Mouse (Mus musculus) intestine, postnatal 0 days (tissue): ENCODE measurements around the gene Pik3r1. TPM values are rescaled to one million over a fixed set of nuclear protein-coding genes. Genes with fewer than 3 reads are reported as not detected.

Source experiments
- ATAC-seq: fragments of 200-750 bp; cut with Nextera tagmentation; 2 replicates; pipeline ENCODE4 v1.8.0; 2017; ENCODE audit warnings: mild to moderate bottlenecking, moderate TSS enrichment, moderate library complexity
- H3K27ac ChIP-seq: fragments of 300-500 bp; sonication (generic); 2 replicates; pipeline ENCODE4 v1.5.1; 2014; ENCODE audit warnings: mild to moderate bottlenecking, low read depth, low read length, moderate library complexity
- H3K27me3 ChIP-seq: fragments of 300-500 bp; sonication (generic); replicated peaks from 2 replicates; pipeline ENCODE4 v1.6.1; 2014; ENCODE audit warnings: low read length, mixed read lengths; ENCODE audit not compliant: control insufficient read depth, insufficient read depth
- H3K36me3 ChIP-seq: fragments of 300-500 bp; sonication (generic); 2 replicates; pipeline ENCODE4 v1.6.1; 2014; ENCODE audit warnings: mild to moderate bottlenecking, moderate library complexity; ENCODE audit not compliant: control insufficient read depth, insufficient read depth
- H3K4me1 ChIP-seq: fragments of 300-500 bp; sonication (generic); replicated peaks from 2 replicates; pipeline ENCODE4 v1.6.1; 2014; ENCODE audit warnings: antibody characterized with exemption, low read length, mixed read lengths; ENCODE audit not compliant: control insufficient read depth, insufficient read depth
- H3K4me2 ChIP-seq: fragments of 300-500 bp; sonication (generic); replicated peaks from 2 replicates; pipeline ENCODE4 v1.6.1; 2014; ENCODE audit warnings: low read depth, mild to moderate bottlenecking, moderate library complexity
- H3K4me3 ChIP-seq: fragments of 300-500 bp; sonication (generic); 2 replicates; pipeline ENCODE4 v1.5.1; 2014; ENCODE audit warnings: low read depth, low read length
- H3K9ac ChIP-seq: fragments of 300-500 bp; sonication (generic); 2 replicates; pipeline ENCODE4 v1.6.1; 2014; ENCODE audit warnings: mild to moderate bottlenecking, low read depth, low read length
- H3K9me3 ChIP-seq: fragments of 300-500 bp; sonication (generic); 2 replicates; pipeline ENCODE4 v1.6.1; 2016; ENCODE audit warnings: mixed run types; ENCODE audit not compliant: control insufficient read depth
- CTCF ChIP-seq: sonication (generic); IDR thresholded peaks from 2 replicates; pipeline ENCODE4 v1.5.1; 2016; ENCODE audit warnings: low read depth, mild to moderate bottlenecking, control low read depth, antibody characterized with exemption, moderate library complexity
- WGBS: fragments of 180-500 bp; shearing (Covaris S2); extraction: QIAGEN DNeasy Blood & Tissue Kit; methylation state at CpG from one replicate; pipeline ENCODE4 v1.1.7; 2014; 5-methylcytosine and 5-hydroxymethylcytosine counted together
- polyA plus RNA-seq: library from polyadenylated mRNA; unstranded; fragments of >200 nt; fragmentation: Nextera tagmentation; extraction: Ambion mirVana; gene quantifications from 2 replicates; pipeline ENCODE4 v1.2.1, GENCODE M21; 2015

Pik3r1 gene
- polyA plus RNA-seq, 1 experiment from 2014 or later: 14.7 TPM

GRCm38 (mm10) chr13:101678984-101679383 lies 89.0 kb downstream of the Pik3r1 start:
- Histone ChIP-seq H3K4me3 (no peak overlapping the region), H3K27me3 (no peaks in the 10 kb centered on the region), H3K4me2 (no peak overlapping the region), H3K27ac (no peak overlapping the region), H3K9me3 (no peaks in the 10 kb centered on the region), H3K36me3 (peaks cover 11% of the 10 kb centered on the region), H3K4me1 (no peaks in the 10 kb centered on the region), H3K9ac (no peak overlapping the region)
- 83% methylated on average over 1 of the region's 1 CpGs for WGBS
- no peak for ATAC-seq
- no peak for TF ChIP-seq CTCF

- no peak for ATAC-seq
- no peaks in the 10 kb centered on the region for H3K4me1 ChIP-seq
- 85% methylated on average over 4 of the region's 4 CpGs for WGBS
- H3K4me2 ChIP-seq: no peak overlapping the region
- no peak overlapping the region for H3K9ac ChIP-seq
- TF ChIP-seq CTCF: no peak
- no peak overlapping the region for H3K4me3 ChIP-seq
- 0 out of 2 replicates have a peak, but pooled peaks cover 6% of the 10 kb centered on the region for H3K36me3 ChIP-seq
- H3K27me3 ChIP-seq: no peaks in the 10 kb centered on the region
- H3K9me3 ChIP-seq: no peaks in the 10 kb centered on the region
- no peak overlapping the region for H3K27ac ChIP-seq
Measured at GRCm38 (mm10) chr13:101678036-101678435, 90.0 kb downstream of the Pik3r1 start.

GRCm38 (mm10) chr13:101673876-101674275 lies 94.1 kb downstream of the Pik3r1 start:
- WGBS: 79% methylated on average over 3 of the region's 3 CpGs
- no peak for ATAC-seq
- TF ChIP-seq CTCF: no peak

GRCm38 (mm10) chr13:101668859-101669258 lies 99.2 kb downstream of the Pik3r1 start:
- no peak for ATAC-seq
- 17% methylated on average over 3 of the region's 3 CpGs for WGBS

More at GRCm38 (mm10) chr13:101673876-101674275, 94.1 kb downstream of the Pik3r1 start:
- Histone ChIP-seq H3K9me3 (no peaks in the 10 kb centered on the region), H3K27ac (no peak overlapping the region), H3K4me1 (no peaks in the 10 kb centered on the region), H3K4me2 (no peak overlapping the region), H3K36me3 (no peaks in the 10 kb centered on the region), H3K9ac (no peak overlapping the region), H3K27me3 (no peaks in the 10 kb centered on the region), H3K4me3 (no peak overlapping the region)

GRCm38 (mm10) chr13:101664010-101664409 lies 104.0 kb downstream of the Pik3r1 start:
- no peaks in the 10 kb centered on the region for H3K36me3 ChIP-seq
- H3K9ac ChIP-seq: no peak overlapping the region
- H3K4me3 ChIP-seq: no peak overlapping the region
- H3K9me3 ChIP-seq: no peaks in the 10 kb centered on the region
- no peaks in the 10 kb centered on the region for H3K4me1 ChIP-seq
- H3K4me2 ChIP-seq: no peak overlapping the region
- TF ChIP-seq CTCF: no peak
- no peak for ATAC-seq
- WGBS: 67% methylated on average over 5 of the region's 5 CpGs
- H3K27ac ChIP-seq: no peak overlapping the region
- H3K27me3 ChIP-seq: no peaks in the 10 kb centered on the region

More at GRCm38 (mm10) chr13:101668859-101669258, 99.2 kb downstream of the Pik3r1 start:
- no peaks in the 10 kb centered on the region for H3K36me3 ChIP-seq
- H3K9me3 ChIP-seq: no peaks in the 10 kb centered on the region
- no peak overlapping the region for H3K9ac ChIP-seq
- H3K27me3 ChIP-seq: no peaks in the 10 kb centered on the region
- H3K4me3 ChIP-seq: no peak overlapping the region
- no peak for TF ChIP-seq CTCF
- no peak overlapping the region for H3K4me2 ChIP-seq
- no peaks in the 10 kb centered on the region for H3K4me1 ChIP-seq
- no peak overlapping the region for H3K27ac ChIP-seq

- Histone ChIP-seq H3K9ac (no peak overlapping the region), H3K27me3 (no peaks in the 10 kb centered on the region), H3K4me1 (no peaks in the 10 kb centered on the region), H3K4me2 (no peak overlapping the region), H3K9me3 (no peaks in the 10 kb centered on the region), H3K27ac (no peak overlapping the region), H3K4me3 (no peak overlapping the region), H3K36me3 (no peaks in the 10 kb centered on the region)
- TF ChIP-seq CTCF: no peak
- WGBS: 71% methylated on average over 1 of the region's 1 CpGs
- no peak for ATAC-seq
Measured at GRCm38 (mm10) chr13:101662900-101663299, 105.1 kb downstream of the Pik3r1 start.

GRCm38 (mm10) chr13:101661567-101661966 lies 106.5 kb downstream of the Pik3r1 start:
- Histone ChIP-seq H3K36me3 (no peaks in the 10 kb centered on the region), H3K4me2 (no peak overlapping the region), H3K27ac (no peak overlapping the region), H3K4me1 (no peaks in the 10 kb centered on the region), H3K4me3 (no peak overlapping the region), H3K9me3 (no peaks in the 10 kb centered on the region), H3K27me3 (no peaks in the 10 kb centered on the region), H3K9ac (no peak overlapping the region)
- ATAC-seq: no peak
- no peak for TF ChIP-seq CTCF
- 63% methylated on average over 6 of the region's 6 CpGs for WGBS
